Mouse (Mus musculus) layer of hippocampus, postnatal 10 days (tissue): ENCODE data around the gene Tubb4b. TPM values are rescaled to one million over a fixed set of nuclear protein-coding genes. Genes with fewer than 3 reads are reported as not detected.

Experiments
- DNase-seq, 2 experiments: peaks; one replicate each; pipeline ENCODE4 v3.0.0; 2021; ENCODE audit warnings: low spot score in 2 of 2
- total RNA-seq, 2 experiments: library from RNA; stranded (reverse); gene quantifications; 2 replicates each; pipeline ENCODE4 v1.2.3; 2021

Tubb4b gene
- total RNA-seq, 2 experiments from 2014 or later: 394 to 449 TPM

DNA sequence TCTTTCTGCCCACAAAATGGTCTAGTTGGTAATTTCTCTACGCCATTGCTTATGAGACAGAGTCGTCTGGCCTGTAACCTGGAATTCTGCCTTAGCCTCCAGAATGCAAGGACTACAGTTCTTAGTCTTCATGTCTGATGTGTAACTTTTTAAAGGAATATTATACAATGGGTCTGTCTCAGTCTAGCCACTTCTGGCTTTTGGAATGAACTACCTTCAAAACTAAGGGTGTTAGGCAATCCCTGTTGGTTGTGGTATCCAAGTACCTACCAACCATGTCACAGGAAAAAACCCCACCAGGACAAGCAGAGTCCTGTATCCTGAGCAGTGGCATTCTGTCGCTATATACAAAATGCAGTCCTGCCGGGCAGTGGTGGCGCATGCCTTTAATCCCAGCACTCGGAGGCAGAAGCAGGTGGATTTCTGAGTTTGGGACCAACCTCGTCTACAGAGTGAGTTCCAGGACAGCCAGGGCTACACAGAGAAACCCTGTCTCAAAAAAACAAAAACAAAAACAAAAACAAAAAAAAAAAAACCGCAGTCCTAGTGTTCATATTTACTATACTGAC is 1.4 kb upstream of the Tubb4b start:
- no peak for DNase-seq

- peak; percentile 97 for DNase-seq
Observed at GRCm38 (mm10) chr2:25224766-25225752, 557 bp upstream of the Tubb4b start.

DNA sequence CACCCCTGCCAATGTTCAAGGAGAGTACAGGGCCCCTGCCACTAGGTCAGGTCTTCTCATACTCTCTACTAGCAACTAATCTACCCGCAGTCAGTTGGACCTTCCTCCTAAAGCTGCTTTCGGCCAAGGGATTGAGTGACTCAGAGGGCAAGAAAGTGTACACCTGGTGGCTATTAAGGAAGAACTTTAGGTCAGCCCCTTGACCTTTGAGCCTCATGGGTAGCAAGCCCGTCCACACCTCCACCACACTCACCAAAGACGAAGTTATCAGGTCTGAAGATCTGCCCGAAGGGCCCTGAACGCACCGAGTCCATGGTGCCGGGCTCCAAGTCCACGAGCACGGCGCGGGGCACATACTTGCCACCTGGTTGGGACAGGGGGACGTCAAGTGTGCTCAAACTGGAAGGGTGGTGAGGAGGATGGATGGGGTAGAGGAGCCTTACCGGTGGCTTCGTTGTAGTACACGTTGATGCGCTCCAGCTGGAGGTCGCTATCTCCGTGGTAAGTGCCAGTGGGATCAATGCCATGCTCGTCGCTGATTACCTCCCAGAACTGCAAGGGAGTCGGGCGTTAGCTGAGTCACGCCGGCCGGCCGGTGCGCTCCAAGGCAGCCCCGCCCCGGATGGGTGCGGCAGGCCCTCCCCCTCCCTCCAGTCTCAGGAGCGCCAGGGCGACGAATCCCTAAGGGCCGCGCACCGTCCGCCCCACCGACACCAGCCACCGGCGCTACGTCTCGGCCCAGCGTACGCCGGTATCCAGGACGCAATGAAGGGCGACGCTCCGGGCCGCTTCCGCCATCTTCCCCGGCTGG is 616 bp downstream of the Tubb4b start:
- DNase-seq: peak in 1 of 2 experiments; percentile 58

DNA sequence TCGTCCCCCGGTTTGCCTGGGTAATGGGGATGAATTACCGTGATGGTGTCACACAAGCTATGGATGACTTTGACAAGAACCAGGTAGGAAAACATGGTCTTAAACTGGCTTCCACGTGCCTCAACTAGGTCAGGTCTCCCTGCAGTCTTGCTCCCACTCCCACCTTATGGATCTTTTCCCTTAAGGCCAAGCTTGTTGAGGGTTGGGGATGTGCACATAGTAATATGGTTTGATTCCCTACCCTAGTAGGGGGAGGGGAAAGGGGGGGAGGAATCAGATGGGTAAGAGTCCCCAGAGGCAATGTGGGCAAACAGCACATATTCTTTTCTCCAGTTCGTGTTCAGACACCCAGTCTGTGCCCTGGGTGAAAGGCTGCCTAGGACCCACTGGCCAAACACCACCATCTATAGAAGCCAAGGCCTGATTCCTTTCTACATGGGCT is 3.1 kb downstream of the Tubb4b start:
- DNase-seq: no peak

DNA sequence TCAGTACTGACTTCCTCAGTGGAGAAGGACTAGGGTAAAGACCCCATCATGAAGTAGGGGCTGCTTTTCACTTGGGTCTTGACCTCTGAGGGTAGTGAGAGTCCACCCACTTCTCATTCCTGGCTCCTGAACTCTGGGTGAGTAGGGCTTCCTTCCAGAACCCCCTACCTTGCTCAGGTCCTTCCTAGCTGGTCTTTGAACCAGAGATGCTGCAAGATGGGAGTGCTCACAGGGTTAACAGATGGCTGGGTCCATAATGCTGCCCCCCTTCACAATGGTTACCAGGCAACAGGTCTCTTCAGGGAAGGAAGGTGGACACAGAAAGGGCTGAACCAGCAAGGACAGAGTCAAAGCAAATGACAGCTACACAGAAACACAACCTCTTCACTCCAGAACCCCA is 6.1 kb downstream of the Tubb4b start, which contains the start of gene Fam166a:
Gene Fam166a, plus strand, starts transcription at position 301 of the 400 bp plus-strand sequence.
- no peak for DNase-seq

GRCm38 (mm10) chr2:25217666-25218065 is 6.8 kb downstream of the Tubb4b start:
- no peak for DNase-seq

DNA sequence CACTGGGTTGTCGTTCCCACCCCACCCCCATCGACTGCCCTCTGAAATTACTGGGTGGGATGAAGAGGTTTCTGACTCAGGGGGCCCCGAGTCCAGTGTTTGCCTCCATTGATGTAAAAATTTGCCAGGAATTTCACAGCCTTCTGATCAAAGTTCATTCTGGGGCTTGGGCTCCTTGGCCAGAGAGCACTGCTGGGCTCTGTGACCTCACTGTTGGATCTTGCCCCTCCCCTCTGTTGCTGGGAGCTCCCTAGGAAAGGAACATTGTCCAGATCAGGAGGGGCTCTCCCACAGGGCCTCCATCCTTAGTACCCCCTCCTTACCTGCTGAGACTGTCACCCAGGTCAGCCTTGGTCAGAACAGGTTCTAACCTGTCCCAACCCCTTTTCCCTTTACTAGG is 10.1 kb downstream of the Tubb4b start, which contains the start of gene Stpg3:
Gene Stpg3, minus strand, starts transcription at position 194 of the 400 bp plus-strand sequence.
- DNase-seq: no peak

GRCm38 (mm10) chr2:25213266-25213865 is 11.1 kb downstream of the Tubb4b start:
- DNase-seq: no peak

DNA sequence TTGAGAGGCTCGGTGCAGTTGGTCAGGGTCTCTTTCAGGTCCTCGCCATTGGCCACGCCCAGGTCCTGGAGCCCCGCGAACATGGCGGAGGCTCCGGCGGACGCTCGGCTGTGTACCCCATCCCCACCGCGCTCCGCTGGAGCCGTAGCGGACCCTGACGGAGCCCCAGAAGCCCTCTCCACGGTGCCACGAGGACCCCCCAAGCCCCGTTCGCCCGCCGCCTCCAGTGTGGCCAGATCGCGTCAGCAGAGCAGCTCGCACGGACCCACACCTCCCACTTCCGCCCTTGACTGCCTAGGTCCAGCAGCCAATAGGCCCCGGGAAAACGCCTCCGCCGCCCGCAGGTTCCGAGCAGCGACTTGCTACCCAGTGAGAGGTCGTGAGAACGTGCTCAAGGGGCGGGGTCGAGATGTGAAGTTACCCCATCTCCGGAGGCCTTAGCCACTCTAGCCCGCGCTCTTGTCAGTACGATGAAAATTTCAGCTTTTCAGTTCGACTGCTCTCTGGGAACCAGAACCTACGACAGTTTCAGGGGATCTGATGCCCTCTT is 13.3 kb downstream of the Tubb4b start, which contains the start of gene Nelfb:
Gene Nelfb, minus strand, starts transcription at position 369 of the 550 bp plus-strand sequence.
- DNase-seq: peak; percentile 87 to 90

- DNase-seq: no peak
Observed at GRCm38 (mm10) chr2:25210686-25211085, 13.8 kb downstream of the Tubb4b start.

DNA sequence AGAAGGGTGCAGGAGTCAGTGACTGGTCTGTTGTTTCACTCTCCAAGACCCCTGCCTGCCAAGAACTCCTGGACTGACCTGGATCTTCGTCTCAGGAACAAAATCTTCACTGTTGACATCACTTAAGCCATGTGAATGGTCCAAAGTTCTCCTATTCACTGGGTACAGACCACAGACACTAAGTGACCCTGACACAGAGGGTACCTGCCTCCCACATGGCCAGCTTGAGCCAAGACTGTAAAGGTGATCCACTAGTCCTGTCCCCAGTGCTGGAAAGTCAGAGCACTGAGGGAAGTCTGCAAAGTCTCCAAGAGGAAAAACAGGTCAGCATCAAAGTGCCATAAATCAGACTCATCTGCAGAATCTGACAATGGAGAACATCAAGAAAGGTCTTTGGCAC is 16.9 kb downstream of the Tubb4b start:
- no peak for DNase-seq

- no peak for DNase-seq
Observed at GRCm38 (mm10) chr2:25203631-25204214, 20.8 kb downstream of the Tubb4b start.

- no peak for DNase-seq
Observed at GRCm38 (mm10) chr2:25200631-25201030, 23.9 kb downstream of the Tubb4b start.

DNA sequence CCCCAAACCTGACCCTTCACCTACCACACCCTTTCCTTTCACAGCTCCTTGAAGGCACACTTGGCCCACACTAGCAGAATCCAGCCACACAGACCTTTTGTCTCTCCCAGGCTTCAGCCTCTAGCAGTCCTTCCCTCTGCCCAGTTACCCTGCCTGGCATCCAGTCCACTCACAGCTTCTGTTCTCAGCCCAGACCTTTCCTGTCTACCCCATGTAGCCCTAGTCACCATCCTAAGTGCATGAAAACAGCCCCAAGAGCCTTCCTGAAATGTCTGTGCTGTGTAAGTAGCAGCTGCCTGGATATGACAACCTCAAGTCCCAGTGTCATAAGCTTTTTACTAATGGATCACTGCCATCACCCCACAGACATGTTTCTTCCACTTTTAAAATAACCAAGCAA is 26.6 kb downstream of the Tubb4b start:
- DNase-seq: no peak

DNA sequence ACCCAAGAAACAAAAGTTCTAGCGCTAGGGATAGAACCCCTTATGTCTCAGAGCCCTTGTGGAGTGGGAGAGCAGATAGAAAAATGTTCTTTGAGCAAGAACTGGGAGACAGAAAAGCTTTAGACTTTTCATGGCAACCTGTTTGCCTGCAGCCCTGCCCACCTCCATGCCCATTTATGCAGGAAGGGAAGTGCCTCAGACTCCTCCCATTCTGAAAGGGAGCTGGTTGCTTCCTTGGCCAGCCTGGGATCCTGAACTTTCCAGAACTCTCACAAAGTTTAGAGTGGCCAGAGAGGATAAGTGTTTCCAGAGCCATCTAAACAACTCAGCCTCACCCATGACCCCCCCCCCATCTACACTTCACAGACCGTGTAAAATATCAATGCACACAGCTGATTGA is 27.3 kb downstream of the Tubb4b start:
- no peak for DNase-seq

- peak in 1 of 2 experiments; percentile 33 for DNase-seq
Observed at GRCm38 (mm10) chr2:25196172-25196954, 28.1 kb downstream of the Tubb4b start, which contains the start of gene Tor4a. TSS of gene Tor4a (minus strand) at chr2:25196886.

DNA sequence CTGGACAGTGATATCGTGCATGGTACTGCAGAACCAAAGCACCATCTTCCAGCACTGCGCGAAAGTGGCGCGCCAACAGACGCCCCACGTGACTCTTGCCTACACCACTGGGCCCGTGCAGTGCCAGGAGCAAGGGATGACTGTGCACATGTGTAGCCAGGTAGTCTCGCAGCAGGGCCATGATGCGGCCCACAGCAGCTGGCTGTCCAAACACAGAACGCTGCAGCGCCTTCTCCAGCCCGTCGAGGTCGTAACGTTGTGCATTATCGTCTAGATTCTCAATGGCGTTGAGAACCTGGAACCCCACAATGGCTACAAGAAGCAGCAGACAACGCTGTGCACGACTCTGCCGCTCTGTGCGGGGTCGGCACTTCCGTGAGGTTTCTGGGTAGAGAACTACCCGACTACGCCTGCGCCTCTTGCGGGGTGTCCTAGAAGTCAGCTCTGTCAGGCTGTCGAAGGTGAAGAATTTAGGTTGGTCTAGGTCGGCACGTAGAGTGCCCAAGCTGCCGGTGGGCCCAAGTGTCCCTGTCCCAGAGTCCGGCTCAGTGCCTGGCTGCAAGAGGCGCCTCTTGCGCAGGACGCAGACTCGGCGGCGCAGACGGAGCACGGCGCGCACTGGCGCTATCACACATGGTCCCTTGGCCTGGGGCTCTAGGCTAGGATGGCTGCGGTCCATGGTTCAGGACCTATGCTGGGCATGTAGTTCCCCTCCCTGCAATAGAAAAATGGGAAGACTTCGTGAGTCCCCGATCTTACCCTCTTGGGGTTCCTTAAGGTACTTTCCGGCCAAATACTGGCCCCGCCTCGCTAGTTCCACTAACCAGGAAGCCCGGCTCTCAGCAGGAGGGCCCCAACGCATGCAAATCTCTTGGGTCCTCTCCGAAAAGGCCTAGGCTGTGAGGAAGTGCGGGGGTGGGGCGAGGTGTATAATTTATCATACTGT is 29.0 kb downstream of the Tubb4b start:
- no peak for DNase-seq
